Mouse (Mus musculus) MEL (cell line): ENCODE results near the gene Sipa1l3.

Experiments used
- CTCF ChIP-seq, 3 experiments: IDR thresholded peaks in 2 of 3; conservative IDR thresholded peaks in 1 of 3; 2 replicates each; pipeline ENCODE4 v1.5.1; 2011 to 2012; ENCODE audit warnings: low read length in 3 of 3, low read depth in 2 of 3, mild to moderate bottlenecking in 2 of 3, improper control_type of control experiment in 1 of 3, inconsistent platforms in 1 of 3, mixed read lengths in 1 of 3, moderate library complexity in 1 of 3; ENCODE audit not compliant: control insufficient read depth in 1 of 3, insufficient read depth in 1 of 3, poor library complexity in 1 of 3, severe bottlenecking in 1 of 3
- E2F4 ChIP-seq: IDR thresholded peaks from 2 replicates; pipeline ENCODE4 v1.6.1; 2011; ENCODE audit warnings: low read depth, low read length, improper control_type of control experiment, borderline replicate concordance
- ELF1 ChIP-seq: IDR thresholded peaks from 2 replicates; pipeline ENCODE4 v1.6.1; 2014; ENCODE audit warnings: low read depth, mild to moderate bottlenecking, inconsistent platforms, low read length, improper control_type of control experiment, moderate library complexity
- EP300 ChIP-seq, 2 experiments: IDR thresholded peaks; 2 replicates each; pipeline ENCODE4 v1.6.1; 2011; ENCODE audit warnings: improper control_type of control experiment in 2 of 2, low read length in 2 of 2, low read depth in 1 of 2, mild to moderate bottlenecking in 1 of 2
- GABPA ChIP-seq: IDR thresholded peaks from 2 replicates; pipeline ENCODE4 v1.6.1; 2012; ENCODE audit warnings: low read depth, mild to moderate bottlenecking, inconsistent platforms, low read length, improper control_type of control experiment, moderate library complexity
- KAT2A ChIP-seq: conservative IDR thresholded peaks from 2 replicates; pipeline ENCODE4 v1.6.1; 2012; ENCODE audit warnings: low read depth, low read length, improper control_type of control experiment, inconsistent platforms
- MYC ChIP-seq: IDR thresholded peaks from 2 replicates; pipeline ENCODE4 v1.6.1; 2011; ENCODE audit warnings: low read depth, mild to moderate bottlenecking, low read length, improper control_type of control experiment, moderate library complexity
- NELFE ChIP-seq: IDR thresholded peaks from 2 replicates; pipeline ENCODE4 v1.6.1; 2011; ENCODE audit warnings: low read depth, low read length, improper control_type of control experiment
- POLR2A ChIP-seq, 2 experiments: IDR thresholded peaks; 2 replicates each; pipeline ENCODE4 v1.6.1; 2011 to 2012; ENCODE audit warnings: low read length in 2 of 2, mild to moderate bottlenecking in 2 of 2, control low read depth in 1 of 2, improper control_type of control experiment in 1 of 2, low read depth in 1 of 2, moderate library complexity in 1 of 2; ENCODE audit not compliant: control insufficient read depth in 1 of 2, insufficient read depth in 1 of 2, poor library complexity in 1 of 2
- RAD21 ChIP-seq: IDR thresholded peaks from 2 replicates; pipeline ENCODE4 v1.6.1; 2011; ENCODE audit warnings: mild to moderate bottlenecking, low read depth, low read length, improper control_type of control experiment
- TAL1 ChIP-seq: IDR thresholded peaks from 2 replicates; pipeline ENCODE4 v1.6.1; 2012; ENCODE audit warnings: mild to moderate bottlenecking, inconsistent platforms, low read length, moderate library complexity, mixed read lengths
- TCF12 ChIP-seq: IDR thresholded peaks from 2 replicates; pipeline ENCODE4 v1.6.1; 2014; ENCODE audit warnings: low read depth, mild to moderate bottlenecking, inconsistent platforms, low read length, improper control_type of control experiment, moderate library complexity
- ZNF384 ChIP-seq: IDR thresholded peaks from 2 replicates; pipeline ENCODE4 v1.6.1; 2012; ENCODE audit warnings: low read depth, mild to moderate bottlenecking, inconsistent platforms, low read length, improper control_type of control experiment

DNA sequence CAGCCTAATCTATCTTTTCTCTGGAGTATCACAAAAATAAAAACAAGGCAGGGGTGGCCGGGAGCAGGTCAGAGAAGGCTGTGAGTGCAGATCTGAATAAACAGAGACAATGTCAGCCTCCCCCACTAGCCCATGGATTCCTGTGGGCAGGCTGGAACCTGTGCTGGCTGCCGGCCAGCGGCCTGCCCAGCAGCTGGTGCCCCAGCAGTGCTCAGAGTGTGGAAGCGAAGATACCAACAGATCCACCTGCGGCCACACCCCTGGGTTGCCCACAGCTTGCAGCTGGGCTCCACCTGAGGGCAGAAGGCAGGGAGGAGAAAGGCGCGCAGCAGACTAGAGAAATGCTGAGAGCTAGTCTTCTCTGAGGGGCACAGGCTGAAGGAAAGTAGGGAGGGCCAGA lies 47.1 kb downstream of the Sipa1l3 start:
- TF ChIP-seq POLR2A (IDR thresholded peaks at IDR 0.05; ENCODE audit: control insufficient read depth in 1 of 2, insufficient read depth in 1 of 2, low read depth in 1 of 2, low read length in 2 of 2, poor library complexity in 1 of 2) (no peak), ELF1 (no peak), NELFE (no peak), MYC (no peak), E2F4 (no peak), RAD21 (no peak), TCF12 (0 out of 2 replicates have a peak, but pooled peaks have one; percentile 27), KAT2A (no peak), CTCF (IDR thresholded peaks at IDR 0.05 in 2 of 3, conservative IDR thresholded peaks at IDR 0.05 in 1 of 3; ENCODE audit: control insufficient read depth in 1 of 3, insufficient read depth in 1 of 3, low read depth in 2 of 3, low read length in 3 of 3, poor library complexity in 1 of 3, severe bottlenecking in 1 of 3) (no peak), TAL1 (no peak), GABPA (no peak), EP300 (IDR thresholded peaks at IDR 0.05; ENCODE audit: low read depth in 1 of 2, low read length in 2 of 2) (no peak), ZNF384 (no peak)
